Mouse (Mus musculus): ENCODE results near the gene Gng3. TPM values are rescaled to one million over a fixed set of nuclear protein-coding genes. Genes with fewer than 3 reads are reported as not detected.

Gene Gng3
- total RNA-seq, 2 experiments from 2014 or later = not detected

- DNase-seq = peak; percentile 97
- intact Hi-C loops (cut with DNase I; ENCODE audit: low total_unique reads) = no loop called here
Observed at GRCm38 (mm10) chr19:8818801-8819595, 20.0 kb downstream of the Gng3 start, which contains the start of gene Ttc9c. Gene Ttc9c (minus strand): TSS chr19:8819333.

- no peak for DNase-seq
- intact Hi-C loops (cut with DNase I; ENCODE audit: low total_unique reads) = no loop called here
Observed at GRCm38 (mm10) chr19:8818301-8818798, 20.6 kb downstream of the Gng3 start.

- intact Hi-C loops (cut with DNase I; ENCODE audit: low total_unique reads) = no loop called here
Observed at GRCm38 (mm10) chr19:8817001-8817400, 22.0 kb downstream of the Gng3 start.

GRCm38 (mm10) chr19:8815812-8816211 is 23.2 kb downstream of the Gng3 start:
- intact Hi-C loops (cut with DNase I; ENCODE audit: low total_unique reads) = no loop called here
- no peak for DNase-seq

More at GRCm38 (mm10) chr19:8817001-8817400, 22.0 kb downstream of the Gng3 start:
- DNase-seq = no peak

GRCm38 (mm10) chr19:8806810-8807209 is 32.2 kb downstream of the Gng3 start:
- intact Hi-C loops (cut with DNase I; ENCODE audit: low total_unique reads) = no loop called here
- no peak for DNase-seq

- DNase-seq = no peak
- intact Hi-C loops (cut with DNase I; ENCODE audit: low total_unique reads) = no loop called here
Observed at GRCm38 (mm10) chr19:8803879-8804660, 34.9 kb downstream of the Gng3 start.

GRCm38 (mm10) chr19:8803204-8803780 is 35.7 kb downstream of the Gng3 start:
- DNase-seq = no peak
- intact Hi-C loops (cut with DNase I; ENCODE audit: low total_unique reads) = no loop called here

GRCm38 (mm10) chr19:8802130-8802821 is 36.7 kb downstream of the Gng3 start, which contains the start of gene Zbtb3:
Gene Zbtb3 (plus strand): TSS chr19:8802555.
- DNase-seq = peak; percentile 92
- intact Hi-C loops (cut with DNase I; ENCODE audit: low total_unique reads) = no loop called here

- DNase-seq = no peak
- intact Hi-C loops (cut with DNase I; ENCODE audit: low total_unique reads) = no loop called here
Observed at GRCm38 (mm10) chr19:8798947-8799315, 40.1 kb downstream of the Gng3 start.

GRCm38 (mm10) chr19:8798264-8798946 is 40.6 kb downstream of the Gng3 start, which contains the start of gene Polr2g:
Gene Polr2g (minus strand): TSS chr19:8798577.
- intact Hi-C loops (cut with DNase I; ENCODE audit: low total_unique reads) = no loop called here
- DNase-seq = peak; percentile 88

- no peak for DNase-seq
- intact Hi-C loops (cut with DNase I; ENCODE audit: low total_unique reads) = no loop called here
Observed at GRCm38 (mm10) chr19:8790171-8790570, 48.8 kb downstream of the Gng3 start.

GRCm38 (mm10) chr19:8789171-8789570 is 49.8 kb downstream of the Gng3 start:
- no peak for DNase-seq
- intact Hi-C loops (cut with DNase I; ENCODE audit: low total_unique reads) = no loop called here

GRCm38 (mm10) chr19:8788521-8788920 is 50.5 kb downstream of the Gng3 start:
- intact Hi-C loops (cut with DNase I; ENCODE audit: low total_unique reads) = no loop called here
- DNase-seq = no peak

Small RNAs within 50 kb of the gene (microRNA-seq; reads per million reads assigned to microRNA genes)
- gene Mir5136 = 0 reads per million in 2 experiments

Other genes with a start within 250 kb of the Gng3 start
- not detected for gene Slc22a8, start 247.9 kb downstream of the Gng3 start, total RNA-seq (2021)
- not detected for gene Slc22a6, start 221.2 kb downstream of the Gng3 start, total RNA-seq (2021)
- under 1 TPM in 1 of 2 experiments, not detected in 1; 0.02 TPM for gene Chrm1, start 175.4 kb downstream of the Gng3 start, total RNA-seq (2021)
- gene Slc3a2, start 115.8 kb downstream of the Gng3 start, total RNA-seq (2021) = 10 to 100 TPM; 24.6 to 26.8 TPM
- gene Wdr74, start 103.4 kb downstream of the Gng3 start, total RNA-seq (2021) = 10 to 100 TPM; 21.7 to 23.4 TPM
- gene 1700092M07Rik, start 98.5 kb downstream of the Gng3 start, total RNA-seq (2021) = not detected
- gene Stx5a, start 97.8 kb downstream of the Gng3 start, total RNA-seq (2021) = 10 to 100 TPM; 24.1 to 28.0 TPM
- gene Nxf1, start 82.1 kb downstream of the Gng3 start, total RNA-seq (2021) = 10 to 100 TPM; 32.5 to 33.2 TPM
- gene Tmem223, start 68.2 kb downstream of the Gng3 start, total RNA-seq (2021) = 10 to 100 TPM; 78.5 to 81.9 TPM
- gene Tmem179b, start 64.7 kb downstream of the Gng3 start, total RNA-seq (2021) = 10 to 100 TPM in 1 of 2 experiments, 1 to 10 TPM in 1; 9.7 to 11.1 TPM
- gene Taf6l, start 52.8 kb downstream of the Gng3 start, total RNA-seq (2021) = 1 to 10 TPM; 9.0 to 9.4 TPM
- 10 to 100 TPM; 34.1 to 35.5 TPM for gene Polr2g, start 40.6 kb downstream of the Gng3 start, total RNA-seq (2021)
- 1 to 10 TPM in 1 of 2 experiments, under 1 TPM in 1; 0.62 to 1.5 TPM for gene Zbtb3, start 36.6 kb downstream of the Gng3 start, total RNA-seq (2021)
- gene Ttc9c, start 19.9 kb downstream of the Gng3 start, total RNA-seq (2021) = 10 to 100 TPM in 1 of 2 experiments, 1 to 10 TPM in 1; 9.6 to 10.7 TPM
- gene Hnrnpul2, start 19.2 kb downstream of the Gng3 start, total RNA-seq (2021) = 10 to 100 TPM; 35.4 to 37.3 TPM
- gene AC129217.1, start 9.4 kb downstream of the Gng3 start, total RNA-seq (2021) = not detected
- gene Bscl2, start 1.7 kb downstream of the Gng3 start, total RNA-seq (2021) = 10 to 100 TPM; 14.4 to 15.6 TPM
- gene Lrrn4cl, start 11.6 kb upstream of the Gng3 start, total RNA-seq (2021) = 10 to 100 TPM in 1 of 2 experiments, 1 to 10 TPM in 1; 7.8 to 11.0 TPM
- gene Ubxn1, start 32.3 kb upstream of the Gng3 start, total RNA-seq (2021) = 100 to 1,000 TPM; 182 to 211 TPM
- gene Uqcc3, start 41.7 kb upstream of the Gng3 start, total RNA-seq (2021) = 10 to 100 TPM; 55.1 to 64.7 TPM
- 1 to 10 TPM; 4.4 to 6.7 TPM for gene Lbhd1, start 44.5 kb upstream of the Gng3 start, total RNA-seq (2021)
- not detected for gene Gm49403, start 44.7 kb upstream of the Gng3 start, total RNA-seq (2021)
- gene 1810009A15Rik, start 49.7 kb upstream of the Gng3 start, total RNA-seq (2021) = 10 to 100 TPM; 20.3 to 26.3 TPM
- 1 to 10 TPM in 1 of 2 experiments, not detected in 1; 3.3 TPM for gene Gm49416, start 49.7 kb upstream of the Gng3 start, total RNA-seq (2021)
- gene Ints5, start 53.8 kb upstream of the Gng3 start, total RNA-seq (2021) = 10 to 100 TPM in 1 of 2 experiments, 1 to 10 TPM in 1; 9.5 to 10.3 TPM
- gene Ganab, start 58.9 kb upstream of the Gng3 start, total RNA-seq (2021) = 10 to 100 TPM; 30.7 to 34.3 TPM
- 10 to 100 TPM; 21.4 to 24.2 TPM for gene B3gat3, start 81.2 kb upstream of the Gng3 start, total RNA-seq (2021)
- gene Rom1, start 90.2 kb upstream of the Gng3 start, total RNA-seq (2021) = 1 to 10 TPM; 4.9 to 6.0 TPM
- gene Eml3, start 90.4 kb upstream of the Gng3 start, total RNA-seq (2021) = 1 to 10 TPM; 8.6 to 8.9 TPM
- 10 to 100 TPM; 27.4 to 27.9 TPM for gene Mta2, start 102.7 kb upstream of the Gng3 start, total RNA-seq (2021)
- 1 to 10 TPM; 8.2 to 8.4 TPM for gene Tut1, start 114.7 kb upstream of the Gng3 start, total RNA-seq (2021)
- gene Eef1g, start 127.8 kb upstream of the Gng3 start, total RNA-seq (2021) = 100 to 1,000 TPM; 500 to 587 TPM
- 100 to 1,000 TPM; 194 to 197 TPM for gene Ahnak, start 150.1 kb upstream of the Gng3 start, total RNA-seq (2021)
- not detected for gene Scgb1a1, start 248.8 kb upstream of the Gng3 start, total RNA-seq (2021)

Measured in gastrocnemius, postnatal 14 days (tissue).